Mouse (Mus musculus): ENCODE measurements around the gene Eppin. TPM values are rescaled to one million over a fixed set of nuclear protein-coding genes. Genes with fewer than 3 reads are reported as not detected.
"Not testable (repeated sequence)": the region's sequence is repeated elsewhere in the genome, so short reads cannot be mapped to it uniquely, and the experiment has no call there.

The Eppin gene
- not detected in 2 replicates for polyA plus RNA-seq (2015; fragmentation: Nextera tagmentation; extraction: Ambion mirVana)

DNA sequence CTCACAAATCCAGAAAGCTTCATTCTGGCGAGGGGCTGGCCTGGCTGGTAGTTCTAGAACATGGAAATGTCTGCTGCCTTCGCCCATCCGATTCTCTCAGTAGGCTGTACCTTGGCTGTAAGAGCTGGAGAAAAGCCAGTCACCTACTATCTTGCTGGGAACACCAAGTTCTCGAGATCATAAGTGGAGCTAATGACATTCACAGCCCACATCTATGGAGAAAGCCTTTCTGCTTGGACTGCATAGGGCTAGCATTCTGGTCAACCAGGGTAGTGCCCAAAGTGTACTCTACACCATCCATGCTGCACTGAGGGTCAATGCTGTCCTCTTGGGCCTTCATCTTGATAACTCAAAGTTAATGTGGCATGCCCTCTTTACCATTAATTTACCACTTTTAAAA lies at the start of gene Eppin:
Gene Eppin (minus strand): TSS at position 101 of the 400 bp plus-strand sequence.
- whole genome bisulfite sequencing = 77% methylated on average over 4 of the region's 4 CpGs
- Histone ChIP-seq H3K27me3 (0 out of 2 replicates have a peak, but pooled peaks cover 3% of the 10 kb centered on the region), H3K4me2 (no peak within 1 kb of the TSS), H3K9me3 (no peaks in the 10 kb centered on the region), H3K4me1 (no peaks in the 10 kb centered on the region), H3K36me3 (no peaks in the 10 kb centered on the region), H3K27ac (no peak within 1 kb of the TSS), H3K4me3 (no peak within 1 kb of the TSS), H3K9ac (no peak within 1 kb of the TSS)
- no peak for ATAC-seq (ENCODE audit: insufficient number of reproducible peaks, insufficient read depth, low FRiP score, low TSS enrichment, low read depth)

DNA sequence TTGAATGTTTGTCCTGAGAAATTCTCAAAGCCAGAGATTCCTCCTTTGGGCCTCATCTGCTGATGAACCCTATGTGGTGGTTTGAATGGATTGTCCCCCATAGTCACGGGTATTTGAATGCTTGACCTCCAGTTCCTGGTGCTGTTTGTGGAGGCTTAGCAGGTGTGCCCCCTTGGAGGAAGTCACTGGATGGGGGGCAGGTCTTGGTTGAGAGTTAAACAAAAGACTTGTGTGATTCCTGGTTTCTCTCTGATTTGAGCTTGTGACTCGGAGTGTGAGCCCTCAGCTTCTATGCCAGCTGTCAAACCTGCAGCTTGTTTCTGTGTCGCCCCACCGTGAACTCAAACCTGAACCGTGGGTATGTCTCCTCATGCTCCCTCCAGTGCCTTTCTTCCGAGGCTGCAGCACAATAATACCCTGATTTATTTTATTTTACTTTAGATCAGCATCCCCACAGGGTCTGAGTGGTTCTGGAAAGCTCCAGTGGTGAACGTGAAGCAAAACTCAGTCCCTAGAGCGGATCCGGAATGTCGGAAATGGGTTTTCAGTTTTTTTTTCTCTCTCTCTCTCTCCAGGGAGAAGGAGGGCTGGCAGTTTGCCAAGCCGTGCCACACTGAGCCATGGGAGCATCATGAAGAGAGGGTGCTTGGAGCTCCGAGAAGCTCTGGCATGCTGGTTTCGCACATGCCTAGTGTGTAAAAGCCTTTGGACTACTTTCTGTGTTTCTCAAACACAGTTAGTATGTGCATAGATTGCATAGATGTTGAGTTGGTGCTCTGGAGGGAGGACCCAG lies 48.7 kb upstream of the Eppin start:
- H3K4me2 ChIP-seq = no peak overlapping the region
- no peaks in the 10 kb centered on the region for H3K4me1 ChIP-seq
- H3K9ac ChIP-seq = no peak overlapping the region
- no peaks in the 10 kb centered on the region for H3K9me3 ChIP-seq
- WGBS = 78% methylated on average over 13 of the region's 13 CpGs
- no peak overlapping the region for H3K27ac ChIP-seq
- no peaks in the 10 kb centered on the region for H3K36me3 ChIP-seq
- H3K27me3 ChIP-seq = no peaks in the 10 kb centered on the region
- H3K4me3 ChIP-seq = no peak overlapping the region
- no peak for ATAC-seq (ENCODE audit: insufficient number of reproducible peaks, insufficient read depth, low FRiP score, low TSS enrichment, low read depth)

DNA sequence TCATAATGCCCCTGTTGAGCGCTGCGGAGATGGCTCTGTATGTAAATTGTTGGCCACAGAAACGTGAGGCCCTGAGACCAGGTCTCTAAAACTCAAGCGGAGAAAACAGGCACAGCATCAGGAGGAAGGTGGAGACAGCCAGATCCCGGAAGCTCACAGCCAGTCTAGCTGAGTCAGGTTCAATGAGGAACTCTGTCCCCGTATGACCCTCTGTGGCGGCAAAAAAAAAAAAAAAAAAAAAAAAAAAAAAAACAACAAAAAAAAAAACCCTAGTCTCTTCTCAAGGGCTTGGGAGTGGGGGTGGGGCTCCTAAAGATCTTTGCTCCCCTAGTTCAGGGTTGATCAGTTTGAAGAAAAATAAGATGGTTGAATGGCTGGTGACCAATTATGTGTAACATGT lies 47.7 kb upstream of the Eppin start:
- Histone ChIP-seq H3K27me3 (no peaks in the 10 kb centered on the region), H3K36me3 (no peaks in the 10 kb centered on the region), H3K27ac (no peak overlapping the region), H3K9me3 (no peaks in the 10 kb centered on the region), H3K4me1 (no peaks in the 10 kb centered on the region), H3K4me3 (no peak overlapping the region), H3K4me2 (no peak overlapping the region), H3K9ac (no peak overlapping the region)
- ATAC-seq (ENCODE audit: insufficient number of reproducible peaks, insufficient read depth, low FRiP score, low TSS enrichment, low read depth) = no peak
- WGBS = 71% methylated on average over 7 of the region's 7 CpGs

DNA sequence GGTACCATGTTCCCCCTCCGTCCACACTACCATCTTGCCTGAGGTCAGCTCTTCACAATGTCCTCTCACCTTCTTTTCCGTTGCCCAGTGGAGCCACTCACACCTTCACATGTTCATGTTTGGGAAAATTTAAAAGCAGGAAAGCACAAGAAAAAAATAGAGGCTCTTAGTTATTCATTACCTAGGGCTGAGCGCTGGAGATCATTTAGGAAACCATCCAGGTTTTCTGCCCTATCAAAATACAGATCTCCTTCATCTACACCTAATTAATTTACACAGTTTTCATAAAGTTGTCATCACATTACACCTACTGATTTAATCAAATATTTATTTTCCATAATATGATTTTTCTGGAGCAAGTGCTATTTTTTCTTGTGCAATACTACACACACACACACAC lies 45.3 kb upstream of the Eppin start, which contains the start of gene Wfdc16:
Gene Wfdc16 (minus strand): TSS at position 101 of the 400 bp plus-strand sequence.
- WGBS = 83% methylated on average over 3 of the region's 3 CpGs

DNA sequence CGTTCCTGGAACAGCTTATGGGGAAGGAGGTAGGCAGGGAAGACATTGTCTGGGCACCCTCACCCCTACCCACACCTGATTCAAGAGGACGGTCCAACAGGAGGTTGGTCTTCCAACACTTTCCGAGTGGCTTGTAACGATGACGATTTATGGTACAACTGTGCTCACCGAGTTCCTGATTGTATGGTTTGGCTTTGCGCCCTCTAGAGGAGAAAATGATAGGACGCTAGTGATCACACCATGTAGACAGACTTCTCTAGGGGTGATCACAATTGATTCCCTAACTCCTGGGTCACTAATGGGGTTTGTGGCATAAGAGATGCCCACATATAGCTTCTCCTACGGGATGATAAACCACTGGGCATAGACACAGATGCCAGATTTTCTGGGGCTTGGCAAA lies 41.9 kb upstream of the Eppin start:
- Histone ChIP-seq H3K36me3 (no peaks in the 10 kb centered on the region), H3K4me2 (no peak overlapping the region), H3K4me1 (no peaks in the 10 kb centered on the region), H3K9me3 (no peaks in the 10 kb centered on the region), H3K4me3 (no peak overlapping the region), H3K27me3 (no peaks in the 10 kb centered on the region), H3K9ac (no peak overlapping the region), H3K27ac (no peak overlapping the region)
- no peak for ATAC-seq (ENCODE audit: insufficient number of reproducible peaks, insufficient read depth, low FRiP score, low TSS enrichment, low read depth)
- WGBS = 77% methylated on average over 9 of the region's 9 CpGs

More for the DNA sequence above, 45.3 kb upstream of the Eppin start, which contains the start of gene Wfdc16:
- no peak within 1 kb of the TSS for H3K27ac ChIP-seq
- no peak for ATAC-seq (ENCODE audit: insufficient number of reproducible peaks, insufficient read depth, low FRiP score, low TSS enrichment, low read depth)
- H3K9me3 ChIP-seq = no peaks in the 10 kb centered on the region
- H3K27me3 ChIP-seq = no peaks in the 10 kb centered on the region
- no peaks in the 10 kb centered on the region for H3K36me3 ChIP-seq
- H3K9ac ChIP-seq = no peak within 1 kb of the TSS
- H3K4me2 ChIP-seq = no peak within 1 kb of the TSS
- H3K4me1 ChIP-seq = no peaks in the 10 kb centered on the region
- H3K4me3 ChIP-seq = no peak within 1 kb of the TSS

DNA sequence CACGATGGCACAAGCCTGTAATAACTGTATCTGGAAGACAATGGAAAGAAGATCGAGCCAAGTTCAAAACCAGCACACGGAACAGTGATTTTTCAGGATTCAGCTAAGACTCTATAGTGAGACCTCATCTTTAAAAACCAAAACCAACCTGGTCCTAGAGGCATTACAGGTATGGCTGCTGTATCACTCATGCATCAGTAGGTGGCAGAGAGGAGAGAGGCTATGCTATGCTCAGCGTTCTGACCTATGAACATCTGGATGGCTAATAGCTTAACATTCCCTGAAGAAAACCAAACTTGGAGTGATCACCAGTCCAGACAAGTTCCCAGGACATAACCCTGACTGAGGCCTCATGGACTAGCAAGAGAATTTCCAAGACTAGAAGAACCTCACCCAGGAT lies 28.4 kb upstream of the Eppin start:
- no peaks in the 10 kb centered on the region for H3K27me3 ChIP-seq
- H3K9ac ChIP-seq = no peak overlapping the region
- no peak overlapping the region for H3K4me2 ChIP-seq
- H3K27ac ChIP-seq = no peak overlapping the region
- no peaks in the 10 kb centered on the region for H3K9me3 ChIP-seq
- H3K36me3 ChIP-seq = no peaks in the 10 kb centered on the region
- H3K4me3 ChIP-seq = no peak overlapping the region
- ATAC-seq (ENCODE audit: insufficient number of reproducible peaks, insufficient read depth, low FRiP score, low TSS enrichment, low read depth) = no peak
- 87% methylated on average over 4 of the region's 4 CpGs for WGBS
- H3K4me1 ChIP-seq = no peaks in the 10 kb centered on the region

DNA sequence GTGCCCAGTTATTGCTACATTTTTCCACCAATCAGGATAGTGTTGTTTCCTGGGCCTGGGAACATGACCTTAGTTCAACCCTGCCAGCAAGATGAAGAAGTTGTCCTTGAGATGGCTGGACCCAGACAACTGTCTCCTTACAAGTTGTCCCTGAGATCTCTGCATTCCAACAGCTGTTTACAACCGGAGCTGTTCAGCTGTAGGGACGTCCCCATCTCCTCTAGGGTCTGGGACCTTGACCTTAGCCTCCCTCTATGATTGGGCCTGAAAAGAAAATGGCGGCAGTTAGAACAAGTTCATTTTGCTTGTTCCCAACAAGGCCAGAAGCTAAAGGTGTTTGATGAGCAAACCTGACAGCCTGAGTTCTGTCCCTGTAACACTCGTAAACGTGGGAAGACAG lies 25.7 kb upstream of the Eppin start:
- Histone ChIP-seq H3K4me2 (no peak overlapping the region), H3K4me3 (no peak overlapping the region), H3K4me1 (no peaks in the 10 kb centered on the region), H3K9ac (no peak overlapping the region), H3K36me3 (no peaks in the 10 kb centered on the region), H3K27me3 (no peaks in the 10 kb centered on the region), H3K9me3 (no peaks in the 10 kb centered on the region), H3K27ac (no peak overlapping the region)
- no peak for ATAC-seq (ENCODE audit: insufficient number of reproducible peaks, insufficient read depth, low FRiP score, low TSS enrichment, low read depth)
- WGBS = 70% methylated on average over 5 of the region's 5 CpGs

DNA sequence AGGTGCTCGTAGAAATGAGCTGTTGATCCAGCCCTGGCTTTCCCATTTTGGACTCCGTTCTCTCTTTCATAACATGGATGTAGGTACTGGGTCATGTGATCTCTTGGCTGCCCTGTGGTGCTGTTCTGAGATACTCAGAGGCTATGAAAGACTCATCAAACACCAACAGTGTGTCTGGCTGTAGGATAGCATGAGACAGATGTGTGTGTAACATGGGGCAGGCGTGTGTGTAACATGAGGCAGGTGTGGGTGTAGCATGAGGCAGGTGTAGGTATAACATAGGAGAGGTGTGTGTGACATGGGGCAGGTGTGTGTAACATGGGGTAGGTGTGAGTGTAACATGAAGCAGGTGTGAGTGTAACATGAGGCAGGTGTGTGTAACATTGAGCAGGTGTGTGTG lies 22.0 kb upstream of the Eppin start:
- no peak for ATAC-seq (ENCODE audit: insufficient number of reproducible peaks, insufficient read depth, low FRiP score, low TSS enrichment, low read depth)

DNA sequence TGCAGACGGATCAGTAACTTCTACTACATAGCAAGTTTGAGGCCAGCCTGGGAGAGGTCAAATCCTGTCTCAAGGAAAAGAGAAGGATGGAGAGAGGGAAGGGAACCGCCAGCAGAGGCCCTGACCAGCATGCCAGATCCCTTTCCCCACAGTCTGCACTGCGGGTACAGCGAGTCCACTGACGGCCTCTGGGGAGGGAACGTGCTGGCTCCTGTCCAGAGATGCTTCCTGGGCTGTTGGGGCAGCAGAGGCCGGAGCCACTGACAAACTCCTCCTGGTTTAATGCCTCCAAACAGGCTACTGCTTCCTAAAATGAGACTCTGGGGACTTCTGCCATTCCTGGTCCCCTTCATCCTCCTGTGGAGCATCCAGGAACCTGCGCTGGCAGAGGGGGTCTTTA lies 20.1 kb upstream of the Eppin start, which contains the start of the genes Wfdc6b and Wfdc8:
Gene Wfdc6b (plus strand): TSS at position 52 of the 400 bp plus-strand sequence.
Gene Wfdc8 (minus strand): TSS at position 156 of the 400 bp plus-strand sequence.
- H3K9me3 ChIP-seq; H3K4me2 ChIP-seq; H3K27me3 ChIP-seq; H3K9ac ChIP-seq; ATAC-seq (ENCODE audit: insufficient number of reproducible peaks, insufficient read depth, low FRiP score, low TSS enrichment, low read depth); H3K4me1 ChIP-seq; H3K27ac ChIP-seq; H3K4me3 ChIP-seq; H3K36me3 ChIP-seq: not testable (repeated sequence)
- WGBS = 60% methylated on average over 8 of the region's 8 CpGs

More for the DNA sequence above, 22.0 kb upstream of the Eppin start:
- Histone ChIP-seq H3K4me1 (peaks cover 8% of the 10 kb centered on the region), H3K27ac (no peak overlapping the region), H3K4me3 (no peak overlapping the region), H3K9me3 (no peaks in the 10 kb centered on the region), H3K36me3 (no peaks in the 10 kb centered on the region), H3K9ac (no peak overlapping the region), H3K27me3 (no peaks in the 10 kb centered on the region), H3K4me2 (no peak overlapping the region)
- WGBS = 91% methylated on average over 3 of the region's 3 CpGs

DNA sequence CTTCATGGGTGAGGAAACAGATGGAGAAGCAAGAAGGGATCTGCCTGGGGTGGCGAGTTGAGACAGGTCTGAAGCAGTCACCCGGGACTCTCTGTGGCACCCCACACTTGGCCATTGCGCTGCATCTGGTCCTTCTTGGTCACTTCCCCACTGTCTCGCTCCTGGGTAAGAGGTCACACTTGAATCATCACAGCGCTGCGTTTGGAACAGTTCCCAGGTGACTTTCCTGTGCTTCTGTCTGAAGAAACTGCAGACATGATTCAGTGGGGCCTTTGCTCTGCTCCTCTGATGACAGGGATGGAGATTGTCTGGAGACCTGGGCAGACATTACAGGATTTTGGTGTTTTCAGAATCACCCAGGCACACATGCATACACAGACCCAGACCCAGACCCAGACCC lies 15.4 kb upstream of the Eppin start:
- H3K4me2 ChIP-seq = no peak overlapping the region
- H3K4me3 ChIP-seq = no peak overlapping the region
- no peak overlapping the region for H3K27ac ChIP-seq
- ATAC-seq (ENCODE audit: insufficient number of reproducible peaks, insufficient read depth, low FRiP score, low TSS enrichment, low read depth) = no peak
- no peaks in the 10 kb centered on the region for H3K36me3 ChIP-seq
- no peaks in the 10 kb centered on the region for H3K27me3 ChIP-seq
- peaks cover 8% of the 10 kb centered on the region for H3K4me1 ChIP-seq
- 78% methylated on average over 6 of the region's 6 CpGs for WGBS
- H3K9ac ChIP-seq = no peak overlapping the region
- no peaks in the 10 kb centered on the region for H3K9me3 ChIP-seq

DNA sequence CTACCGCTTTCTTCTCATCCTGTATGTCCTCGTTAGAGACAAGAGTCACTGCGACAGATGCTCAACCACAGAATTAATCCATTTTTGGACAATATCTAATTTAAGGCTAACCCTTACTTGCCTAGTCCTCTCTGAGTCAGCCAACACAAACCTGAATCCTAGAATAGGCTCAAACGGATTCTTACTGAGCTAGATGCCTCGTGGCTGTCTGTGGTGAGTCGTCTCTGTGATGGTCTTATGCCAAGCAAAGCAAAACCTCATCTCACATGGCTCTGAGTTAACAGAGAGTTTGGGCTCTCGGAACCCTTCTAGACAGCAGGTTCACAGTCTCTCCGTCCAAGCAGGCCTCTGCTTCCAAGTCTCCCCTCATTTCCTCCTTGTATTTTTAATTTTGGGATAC lies 11.0 kb upstream of the Eppin start:
- Histone ChIP-seq H3K27ac (no peak overlapping the region), H3K27me3 (no peaks in the 10 kb centered on the region), H3K4me2 (no peak overlapping the region), H3K4me3 (no peak overlapping the region), H3K4me1 (no peaks in the 10 kb centered on the region), H3K9me3 (0 out of 2 replicates have a peak, but pooled peaks cover 3% of the 10 kb centered on the region), H3K9ac (no peak overlapping the region), H3K36me3 (no peaks in the 10 kb centered on the region)
- WGBS = 86% methylated on average over 8 of the region's 8 CpGs
- no peak for ATAC-seq (ENCODE audit: insufficient number of reproducible peaks, insufficient read depth, low FRiP score, low TSS enrichment, low read depth)

DNA sequence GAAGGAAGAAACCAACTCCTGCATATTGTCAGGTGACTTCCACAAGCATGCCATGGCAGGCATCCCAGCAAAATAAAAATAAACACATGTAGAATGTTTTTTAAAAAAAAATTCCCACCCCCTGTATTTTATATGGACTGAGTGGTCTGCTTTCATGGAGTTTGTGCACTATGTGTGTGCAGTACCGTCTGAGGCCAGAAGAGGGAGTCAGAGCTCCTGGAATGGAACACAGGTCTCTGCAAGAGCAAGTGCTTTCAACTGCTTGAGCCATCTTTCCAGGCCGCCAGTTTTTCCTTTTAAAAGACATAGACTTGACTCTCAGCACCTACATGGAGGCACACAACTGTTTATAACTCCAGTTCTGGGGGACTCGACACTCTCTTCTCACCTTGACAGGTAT lies 10.1 kb upstream of the Eppin start:
- no peak overlapping the region for H3K4me2 ChIP-seq
- no peak overlapping the region for H3K27ac ChIP-seq
- H3K4me3 ChIP-seq = no peak overlapping the region
- 0 out of 2 replicates have a peak, but pooled peaks cover 3% of the 10 kb centered on the region for H3K9me3 ChIP-seq
- ATAC-seq (ENCODE audit: insufficient number of reproducible peaks, insufficient read depth, low FRiP score, low TSS enrichment, low read depth) = no peak
- WGBS = 85% methylated on average over 3 of the region's 3 CpGs
- no peak overlapping the region for H3K9ac ChIP-seq
- H3K36me3 ChIP-seq = no peaks in the 10 kb centered on the region
- H3K4me1 ChIP-seq = no peaks in the 10 kb centered on the region
- H3K27me3 ChIP-seq = no peaks in the 10 kb centered on the region
